Mouse (Mus musculus): ENCODE results near the gene Map4k2. TPM values are rescaled to one million over a fixed set of nuclear protein-coding genes. Genes with fewer than 3 reads are reported as not detected.

Gene Map4k2
- total and polyA plus RNA-seq, 3 experiments: 8.0 to 22.3 TPM; not detected in 1

DNA sequence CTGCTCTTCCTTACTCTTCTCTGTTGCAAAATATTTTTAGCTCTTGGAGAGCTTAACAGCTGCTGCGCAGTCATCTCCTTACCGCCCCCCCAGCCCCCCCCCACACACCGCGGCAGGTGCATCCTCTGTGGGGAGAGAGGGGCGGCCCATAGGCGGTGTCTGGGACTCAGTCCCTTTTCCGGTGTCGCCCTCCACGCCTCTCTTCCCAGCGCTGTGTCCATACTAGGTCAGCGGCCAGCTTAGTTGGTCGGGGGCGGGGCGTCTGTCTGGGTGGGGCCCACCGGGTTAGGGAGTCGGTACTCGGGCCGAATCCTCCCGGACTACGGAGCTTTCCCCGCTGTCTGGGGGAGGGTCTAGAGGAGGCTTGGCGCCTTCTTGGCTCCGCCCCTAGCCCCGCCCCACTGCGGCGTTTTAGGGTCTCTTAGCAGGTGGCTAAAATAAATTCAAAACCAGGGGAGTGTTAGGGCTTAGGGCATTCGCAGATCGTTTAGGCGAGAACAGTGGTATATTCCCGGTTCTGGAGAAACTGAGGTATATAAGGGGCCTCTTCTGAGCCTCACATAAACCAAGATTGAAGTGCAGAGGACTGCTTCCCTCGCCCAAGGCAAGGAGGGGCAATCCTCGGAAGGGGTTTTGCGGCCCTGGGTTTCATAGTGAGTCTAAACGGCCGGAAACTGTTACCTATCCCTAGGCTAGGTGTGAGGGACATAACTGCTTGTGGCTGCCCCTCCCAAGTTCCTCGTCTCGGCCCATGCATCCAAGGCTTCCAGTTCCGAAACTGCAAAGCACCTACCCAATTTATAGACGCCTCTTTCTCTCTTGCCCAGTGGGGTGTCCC lies 57.7 kb downstream of the Map4k2 start:
- no peak for DNase-seq (ENCODE audit: low read depth, low spot score)
- Histone ChIP-seq H3K27ac (ENCODE audit: control insufficient read depth, low read depth, low read length) (peak overlapping the region; percentile 67), H3K79me2 (ENCODE audit: control insufficient read depth, insufficient read depth, low read length, poor library complexity) (peaks cover 2% of the 10 kb centered on the region; the same call in 1 of the 2 replicates), H3K4me1 (ENCODE audit: control insufficient read depth in 1 of 2, insufficient read depth in 2 of 2, low read length in 2 of 2) (peaks cover 0 to 22% of the 10 kb centered on the region in 2 experiments; a peak in 3 of 4 replicates), H3K36me3 (ENCODE audit: control insufficient read depth in 1 of 2, insufficient read depth in 2 of 2, low read length in 2 of 2) (peaks cover 0 to 4% of the 10 kb centered on the region in 2 experiments; a peak in 2 of 4 replicates), H3K9me3 (replicated peaks; ENCODE audit: insufficient read depth, low read length) (no peaks in the 10 kb centered on the region), H3K27me3 (ENCODE audit: control insufficient read depth in 1 of 2, insufficient read depth in 2 of 2, low read length in 2 of 2) (no peaks in the 10 kb centered on the region), H3K4me3 (ENCODE audit: control insufficient read depth in 1 of 2, insufficient read depth in 1 of 2, low read depth in 2 of 2, low read length in 2 of 2) (peak overlapping the region; percentile 56 to 89), H3K9ac (ENCODE audit: control insufficient read depth, low read depth, low read length, poor library complexity, severe bottlenecking) (peak overlapping the region; percentile 75)
- no peak for TF ChIP-seq CHD2 (IDR thresholded peaks at IDR 0.05; ENCODE audit: low read length)
- no peak for TF ChIP-seq E2F4 (IDR thresholded peaks at IDR 0.05; ENCODE audit: borderline replicate concordance, low read depth, low read length)
- no peak; the same call in 1 of the 2 replicates for TF ChIP-seq MAX (IDR thresholded peaks at IDR 0.05; ENCODE audit: low read length)
- no peak for TF ChIP-seq UBTF (IDR thresholded peaks at IDR 0.05; ENCODE audit: borderline replicate concordance, insufficient read depth, low read depth, low read length)
- no peak for TF ChIP-seq MEF2A (IDR thresholded peaks at IDR 0.05; ENCODE audit: extremely low read depth, insufficient replicate concordance, low read depth, low read length, poor library complexity, severe bottlenecking)
- no peak for TF ChIP-seq TAL1 (IDR thresholded peaks at IDR 0.05; ENCODE audit: low read length)
- TF ChIP-seq MAZ (IDR thresholded peaks at IDR 0.05; ENCODE audit: low read depth, low read length): 0 out of 2 replicates have a peak, but pooled peaks have one; percentile 37

DNA sequence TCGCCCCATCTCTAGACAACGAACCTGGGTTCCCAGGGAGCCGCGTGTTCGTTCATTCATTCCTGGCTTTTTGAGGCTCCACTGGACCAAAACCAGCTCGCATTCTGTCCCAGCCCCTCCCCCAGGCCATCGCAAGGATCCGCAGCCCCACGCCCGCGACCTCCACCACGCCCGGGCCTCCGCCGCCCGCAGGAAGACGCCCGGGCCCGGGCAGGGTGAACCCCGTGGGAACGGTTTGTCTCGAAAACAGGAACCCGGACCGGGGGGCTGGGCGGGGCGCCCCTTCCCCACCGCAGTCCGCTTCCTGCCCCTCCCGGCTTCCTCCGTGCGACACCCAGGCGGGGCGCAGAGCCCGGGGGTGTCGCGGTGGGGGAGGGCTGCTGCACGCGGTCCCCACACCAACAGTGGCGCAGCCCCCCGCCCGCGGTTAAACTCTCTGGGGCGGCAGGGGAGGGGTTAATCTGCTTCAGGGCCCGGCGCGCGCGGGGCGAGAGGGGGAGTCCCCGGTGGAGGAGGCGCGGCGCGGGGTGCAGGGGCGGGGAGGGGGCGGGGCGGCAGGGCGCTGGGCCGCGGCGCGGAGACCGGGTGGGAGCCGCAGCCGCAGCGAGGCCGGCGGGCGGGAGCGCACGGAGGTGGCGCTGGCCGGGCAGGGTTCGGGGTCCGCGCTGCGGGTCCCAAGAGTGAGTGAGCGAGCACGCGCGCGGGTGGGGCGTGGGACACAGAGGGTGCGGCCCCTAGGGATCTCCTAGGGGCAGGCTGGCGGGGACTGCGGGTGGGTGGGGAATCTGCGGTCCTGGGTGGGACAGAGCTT lies 58.6 kb downstream of the Map4k2 start, which contains the start of gene Rasgrp2:
Gene Rasgrp2, plus strand, starts transcription at position 56 of the 811 bp plus-strand sequence.
- H3K4me3 ChIP-seq (ENCODE audit: control insufficient read depth in 1 of 2, insufficient read depth in 1 of 2, low read depth in 2 of 2, low read length in 2 of 2): peak within 1 kb of the TSS; percentile 56 to 89
- peaks cover 0 to 4% of the 10 kb centered on the region in 2 experiments; a peak in 2 of 4 replicates for H3K36me3 ChIP-seq (ENCODE audit: control insufficient read depth in 1 of 2, insufficient read depth in 2 of 2, low read length in 2 of 2)
- peaks cover 0 to 22% of the 10 kb centered on the region in 2 experiments; a peak in 3 of 4 replicates for H3K4me1 ChIP-seq (ENCODE audit: control insufficient read depth in 1 of 2, insufficient read depth in 2 of 2, low read length in 2 of 2)
- peak; percentile 72 for DNase-seq (ENCODE audit: low read depth, low spot score)
- no peaks in the 10 kb centered on the region for H3K9me3 ChIP-seq (replicated peaks; ENCODE audit: insufficient read depth, low read length)
- peak within 1 kb of the TSS; percentile 67 for H3K27ac ChIP-seq (ENCODE audit: control insufficient read depth, low read depth, low read length)
- peaks cover 2% of the 10 kb centered on the region; the same call in 1 of the 2 replicates for H3K79me2 ChIP-seq (ENCODE audit: control insufficient read depth, insufficient read depth, low read length, poor library complexity)
- H3K9ac ChIP-seq (ENCODE audit: control insufficient read depth, low read depth, low read length, poor library complexity, severe bottlenecking): peak within 1 kb of the TSS; percentile 75
- H3K27me3 ChIP-seq (ENCODE audit: control insufficient read depth in 1 of 2, insufficient read depth in 2 of 2, low read length in 2 of 2): no peaks in the 10 kb centered on the region
- TF ChIP-seq ZKSCAN1 (IDR thresholded peaks at IDR 0.05; ENCODE audit: low read depth, low read length): no peak
- no peak; the same call in 1 of the 2 replicates for TF ChIP-seq ETS1 (IDR thresholded peaks at IDR 0.05; ENCODE audit: low read depth, low read length)
- TF ChIP-seq CHD2 (IDR thresholded peaks at IDR 0.05; ENCODE audit: low read length): no peak
- TF ChIP-seq TBP (IDR thresholded peaks at IDR 0.05; ENCODE audit: low read depth, low read length): no peak
- TF ChIP-seq EP300 (IDR thresholded peaks at IDR 0.05; ENCODE audit: low read depth in 1 of 2, low read length in 2 of 2): 0 out of 4 replicates have a peak, but pooled peaks of 1 of the 2 experiments have one; percentile 10
- TF ChIP-seq E2F4 (IDR thresholded peaks at IDR 0.05; ENCODE audit: borderline replicate concordance, low read depth, low read length): no peak
- TF ChIP-seq MEF2A (IDR thresholded peaks at IDR 0.05; ENCODE audit: extremely low read depth, insufficient replicate concordance, low read depth, low read length, poor library complexity, severe bottlenecking): no peak
- TF ChIP-seq CTCF (IDR thresholded peaks at IDR 0.05 in 2 of 3, conservative IDR thresholded peaks at IDR 0.05 in 1 of 3; ENCODE audit: control insufficient read depth in 1 of 3, insufficient read depth in 1 of 3, low read depth in 2 of 3, low read length in 3 of 3, poor library complexity in 1 of 3, severe bottlenecking in 1 of 3): no peak
- no peak for TF ChIP-seq POLR2AphosphoS2 (IDR thresholded peaks at IDR 0.05; ENCODE audit: low read length)
- TF ChIP-seq GATA1 (IDR thresholded peaks at IDR 0.05; ENCODE audit: low read depth, low read length): no peak
- TF ChIP-seq GABPA (IDR thresholded peaks at IDR 0.05; ENCODE audit: low read depth, low read length): no peak
- TF ChIP-seq JUND (IDR thresholded peaks at IDR 0.05; ENCODE audit: low read depth, low read length): no peak
- no peak for TF ChIP-seq USF1 (IDR thresholded peaks at IDR 0.05; ENCODE audit: low read depth, low read length)
- no peak for TF ChIP-seq POLR2AphosphoS5 (IDR thresholded peaks at IDR 0.05; ENCODE audit: borderline replicate concordance, low read depth, low read length)
- no peak for TF ChIP-seq ZC3H11A (IDR thresholded peaks at IDR 0.05; ENCODE audit: low read depth, low read length)
- no peak for TF ChIP-seq ZMIZ1 (IDR thresholded peaks at IDR 0.05; ENCODE audit: low read depth, low read length)
- no peak for TF ChIP-seq BHLHE40 (IDR thresholded peaks at IDR 0.05; ENCODE audit: borderline replicate concordance, low read depth, low read length)
- TF ChIP-seq MAZ (IDR thresholded peaks at IDR 0.05; ENCODE audit: low read depth, low read length): peak; percentile 90
- no peak for TF ChIP-seq MAX (IDR thresholded peaks at IDR 0.05; ENCODE audit: low read length)
- no peak for TF ChIP-seq RCOR1 (IDR thresholded peaks at IDR 0.05; ENCODE audit: low read depth, low read length)
- no peak for TF ChIP-seq CHD1 (IDR thresholded peaks at IDR 0.05; ENCODE audit: low read depth, low read length)
- peak; percentile 22; the same call in 1 of the 2 replicates for TF ChIP-seq SIN3A (IDR thresholded peaks at IDR 0.05; ENCODE audit: low read length)
- TF ChIP-seq MYB (IDR thresholded peaks at IDR 0.05; ENCODE audit: low read depth, low read length): no peak
- peak; percentile 34; the same call in 1 of the 2 replicates for TF ChIP-seq NELFE (IDR thresholded peaks at IDR 0.05; ENCODE audit: low read depth, low read length)
